Mouse (Mus musculus): ENCODE data around the gene Rpl22. TPM values are rescaled to one million over a fixed set of nuclear protein-coding genes. Genes with fewer than 3 reads are reported as not detected.

Gene Rpl22
- polyA plus RNA-seq (2011; ENCODE audit: insufficient read length, low read depth, missing spikeins): 1,143 and 1,246 TPM in 2 replicates

GRCm38 (mm10) chr4:152325574-152326411, at the start of gene Rpl22:
Rpl22 (plus strand) TSS chr4:152325742.
- H3K27ac ChIP-seq (ENCODE audit: insufficient read depth, low read length): peak within 1 kb of the TSS; percentile 19
- H3K4me1 ChIP-seq (ENCODE audit: control insufficient read depth, insufficient read depth, low read length): 0 out of 2 replicates have a peak, but pooled peaks cover 2% of the 10 kb centered on the region
- TF ChIP-seq CTCF (IDR thresholded peaks at IDR 0.05; ENCODE audit: borderline replicate concordance, insufficient read depth, low read length) (no peak), POLR2A (IDR thresholded peaks at IDR 0.05; ENCODE audit: low read depth, low read length) (peak; percentile 92)

DNA sequence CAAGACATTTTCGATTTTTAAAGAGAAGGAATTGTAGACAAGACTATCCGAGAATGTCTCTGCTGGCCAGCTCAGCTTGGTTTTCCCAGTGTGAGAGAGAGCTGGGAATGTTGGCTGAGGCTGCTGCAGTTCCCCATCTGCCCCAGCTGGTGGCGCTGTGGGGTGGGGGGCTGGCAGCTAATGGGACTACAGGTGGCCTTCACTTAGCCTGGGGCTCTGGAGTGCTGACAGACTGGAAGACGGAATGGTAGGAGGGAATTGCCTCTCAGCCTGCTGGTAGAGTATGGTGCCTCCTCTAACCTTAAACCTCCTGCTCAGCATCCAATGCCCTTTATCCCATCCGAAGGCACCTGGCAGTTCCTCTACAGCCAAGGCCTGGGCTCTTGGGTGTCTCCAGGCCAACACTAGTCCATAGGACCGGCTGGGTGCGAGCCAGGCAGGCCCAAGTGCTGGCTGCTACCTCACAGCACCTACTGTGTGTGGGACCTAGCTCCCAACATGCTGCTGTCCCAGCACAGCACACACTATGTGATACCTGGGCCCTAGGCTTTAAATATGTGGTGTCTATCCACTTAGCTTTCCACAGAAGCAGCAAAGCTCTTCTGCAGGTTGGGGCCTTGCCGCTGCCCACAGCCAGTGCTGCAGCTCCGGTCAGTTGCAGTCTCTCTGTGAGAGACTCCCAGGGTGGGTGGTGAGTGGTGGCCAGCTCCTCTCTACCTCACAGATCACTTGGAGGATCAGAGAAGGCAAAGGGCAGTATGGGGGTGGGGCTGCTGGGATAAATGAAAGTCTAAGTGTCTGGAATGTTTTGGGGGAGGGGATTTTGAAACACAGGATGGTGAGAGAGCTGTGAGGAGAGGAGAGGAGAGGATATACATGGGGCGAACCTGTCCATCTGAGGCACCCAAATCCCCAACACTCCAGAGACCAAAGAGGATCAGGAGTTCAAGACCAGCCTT, 48.9 kb upstream of the Rpl22 start:
- Histone ChIP-seq H3K27ac (ENCODE audit: insufficient read depth, low read length) (no peak overlapping the region), H3K4me3 (ENCODE audit: insufficient read depth, low read length) (no peak overlapping the region)
- TF ChIP-seq POLR2A (IDR thresholded peaks at IDR 0.05; ENCODE audit: low read depth, low read length) (no peak), CTCF (IDR thresholded peaks at IDR 0.05; ENCODE audit: borderline replicate concordance, insufficient read depth, low read length) (peak; percentile 40; the same call in 1 of the 2 replicates)

More at GRCm38 (mm10) chr4:152325574-152326411, at the start of gene Rpl22:
- H3K4me3 ChIP-seq (ENCODE audit: insufficient read depth, low read length): peak within 1 kb of the TSS; percentile 100

DNA sequence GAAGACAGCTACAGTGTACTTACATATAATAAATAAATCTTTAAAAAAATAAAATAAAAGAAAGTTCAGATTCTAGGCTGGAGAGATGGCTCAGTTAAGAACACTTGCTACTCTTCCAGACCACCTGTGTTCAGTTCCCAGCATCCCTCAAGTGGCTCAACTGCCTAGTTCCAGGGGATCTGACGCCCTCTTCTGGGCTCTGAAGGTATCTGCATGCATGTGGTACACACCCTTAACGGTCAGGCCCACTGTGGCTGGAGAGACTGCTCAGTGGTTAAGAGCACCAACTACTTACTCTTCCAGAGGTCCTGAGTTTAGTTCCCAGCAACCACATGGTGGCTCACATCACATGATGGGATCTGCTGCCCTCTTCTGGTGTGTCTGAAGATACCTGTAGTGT, 47.6 kb upstream of the Rpl22 start:
- no peak overlapping the region for H3K4me3 ChIP-seq (ENCODE audit: insufficient read depth, low read length)
- TF ChIP-seq CTCF (IDR thresholded peaks at IDR 0.05; ENCODE audit: borderline replicate concordance, insufficient read depth, low read length) (no peak), POLR2A (IDR thresholded peaks at IDR 0.05; ENCODE audit: low read depth, low read length) (no peak)

More for the DNA sequence above, 48.9 kb upstream of the Rpl22 start:
- H3K4me1 ChIP-seq (ENCODE audit: control insufficient read depth, insufficient read depth, low read length): peaks cover 9% of the 10 kb centered on the region

DNA sequence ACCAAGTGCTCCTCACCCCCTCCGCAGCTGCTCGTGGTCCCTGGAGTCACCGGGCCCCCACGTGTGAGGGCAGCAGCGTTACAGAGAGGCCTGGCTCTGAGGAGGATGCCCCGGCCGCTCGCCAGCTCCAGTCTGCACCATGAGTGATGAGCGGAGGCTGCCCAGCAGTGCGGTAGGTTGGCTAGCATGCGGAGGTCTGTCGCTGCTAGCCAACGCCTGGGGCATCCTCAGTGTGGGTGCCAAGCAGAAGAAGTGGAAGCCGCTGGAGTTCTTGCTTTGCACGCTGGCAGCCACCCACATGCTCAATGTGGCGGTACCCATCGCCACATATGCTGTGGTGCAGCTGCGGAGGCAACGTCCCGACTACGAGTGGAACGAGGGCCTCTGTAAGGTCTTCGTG, 46.6 kb upstream of the Rpl22 start:
- H3K27ac ChIP-seq (ENCODE audit: insufficient read depth, low read length): no peak overlapping the region
- H3K4me1 ChIP-seq (ENCODE audit: control insufficient read depth, insufficient read depth, low read length): no peaks in the 10 kb centered on the region
- TF ChIP-seq CTCF (IDR thresholded peaks at IDR 0.05; ENCODE audit: borderline replicate concordance, insufficient read depth, low read length) (no peak), POLR2A (IDR thresholded peaks at IDR 0.05; ENCODE audit: low read depth, low read length) (no peak)
- no peak overlapping the region for H3K4me3 ChIP-seq (ENCODE audit: insufficient read depth, low read length)

More for the DNA sequence above, 47.6 kb upstream of the Rpl22 start:
- no peak overlapping the region for H3K27ac ChIP-seq (ENCODE audit: insufficient read depth, low read length)
- no peaks in the 10 kb centered on the region for H3K4me1 ChIP-seq (ENCODE audit: control insufficient read depth, insufficient read depth, low read length)

- Histone ChIP-seq H3K27ac (ENCODE audit: insufficient read depth, low read length) (no peak overlapping the region), H3K4me1 (ENCODE audit: control insufficient read depth, insufficient read depth, low read length) (no peaks in the 10 kb centered on the region), H3K4me3 (ENCODE audit: insufficient read depth, low read length) (no peak overlapping the region)
- TF ChIP-seq POLR2A (IDR thresholded peaks at IDR 0.05; ENCODE audit: low read depth, low read length): no peak
- no peak for TF ChIP-seq CTCF (IDR thresholded peaks at IDR 0.05; ENCODE audit: borderline replicate concordance, insufficient read depth, low read length)
Observed at GRCm38 (mm10) chr4:152281601-152282000, 43.9 kb upstream of the Rpl22 start.

DNA sequence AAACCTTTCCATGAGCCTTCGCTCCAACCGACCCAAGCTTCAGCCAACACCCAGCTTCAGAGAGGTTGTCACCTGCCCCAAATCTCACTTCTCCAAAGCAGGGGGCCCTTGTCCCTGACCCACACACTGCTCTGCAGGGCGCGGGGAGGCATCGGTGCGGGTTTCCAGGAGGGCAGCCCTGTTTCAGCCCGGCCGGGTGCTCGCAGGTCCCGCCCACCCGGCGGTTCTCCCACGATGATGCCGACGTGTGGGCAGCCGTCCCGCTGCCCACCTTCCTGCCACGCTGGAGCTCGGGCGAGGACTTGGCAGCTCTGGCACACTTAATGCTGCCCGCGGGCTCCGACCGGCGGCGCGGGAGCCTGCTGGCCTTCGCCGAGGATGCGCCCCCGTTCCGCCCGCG, 42.8 kb upstream of the Rpl22 start:
- Histone ChIP-seq H3K27ac (ENCODE audit: insufficient read depth, low read length) (no peak overlapping the region), H3K4me3 (ENCODE audit: insufficient read depth, low read length) (no peak overlapping the region), H3K4me1 (ENCODE audit: control insufficient read depth, insufficient read depth, low read length) (no peaks in the 10 kb centered on the region)
- TF ChIP-seq CTCF (IDR thresholded peaks at IDR 0.05; ENCODE audit: borderline replicate concordance, insufficient read depth, low read length): no peak
- no peak for TF ChIP-seq POLR2A (IDR thresholded peaks at IDR 0.05; ENCODE audit: low read depth, low read length)

DNA sequence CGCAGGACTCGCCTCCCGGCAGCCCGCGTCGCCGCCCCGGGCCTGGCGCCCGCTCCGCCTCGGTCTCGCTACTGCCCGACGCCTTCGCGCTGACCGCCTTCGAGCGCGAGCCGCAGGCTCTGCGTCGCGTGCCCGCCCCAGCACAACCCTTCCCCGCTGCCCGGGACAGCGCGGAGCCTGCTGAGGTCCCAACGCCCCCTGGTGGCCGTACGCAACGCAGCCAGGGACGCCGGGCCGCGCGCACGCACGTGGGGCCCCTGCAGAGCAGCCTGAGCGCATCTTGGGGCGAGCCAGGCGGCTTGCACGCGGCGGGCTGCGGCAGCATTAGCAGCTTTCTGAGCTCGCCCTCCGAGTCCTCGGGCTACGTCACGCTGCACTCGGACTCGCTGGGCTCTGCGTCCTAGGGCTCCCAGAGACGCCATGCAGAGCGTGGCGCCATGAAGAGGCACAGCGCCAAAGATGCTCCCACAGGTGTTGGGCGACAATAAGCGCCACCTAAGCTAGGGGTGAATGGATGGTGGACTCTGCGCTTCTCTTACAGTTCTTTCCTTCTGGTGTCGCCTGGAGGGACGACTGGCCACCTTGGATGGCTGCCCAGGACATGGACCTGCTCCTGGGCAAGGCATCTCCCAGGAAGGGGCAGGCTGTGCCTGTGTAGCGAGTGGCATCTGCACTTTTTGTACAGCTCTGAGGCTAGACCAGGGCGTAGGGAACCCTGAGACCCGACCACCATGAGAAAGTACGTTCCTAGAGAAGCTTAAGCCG, 42.2 kb upstream of the Rpl22 start:
- Histone ChIP-seq H3K4me3 (ENCODE audit: insufficient read depth, low read length) (no peak overlapping the region), H3K4me1 (ENCODE audit: control insufficient read depth, insufficient read depth, low read length) (no peaks in the 10 kb centered on the region), H3K27ac (ENCODE audit: insufficient read depth, low read length) (no peak overlapping the region)
- TF ChIP-seq CTCF (IDR thresholded peaks at IDR 0.05; ENCODE audit: borderline replicate concordance, insufficient read depth, low read length) (peak; percentile 83), POLR2A (IDR thresholded peaks at IDR 0.05; ENCODE audit: low read depth, low read length) (no peak)

- Histone ChIP-seq H3K27ac (ENCODE audit: insufficient read depth, low read length) (no peak overlapping the region), H3K4me1 (ENCODE audit: control insufficient read depth, insufficient read depth, low read length) (no peaks in the 10 kb centered on the region), H3K4me3 (ENCODE audit: insufficient read depth, low read length) (no peak overlapping the region)
- TF ChIP-seq POLR2A (IDR thresholded peaks at IDR 0.05; ENCODE audit: low read depth, low read length) (no peak), CTCF (IDR thresholded peaks at IDR 0.05; ENCODE audit: borderline replicate concordance, insufficient read depth, low read length) (0 out of 2 replicates have a peak, but pooled peaks have one; percentile 30)
Observed at GRCm38 (mm10) chr4:152285505-152285904, 40.0 kb upstream of the Rpl22 start.

DNA sequence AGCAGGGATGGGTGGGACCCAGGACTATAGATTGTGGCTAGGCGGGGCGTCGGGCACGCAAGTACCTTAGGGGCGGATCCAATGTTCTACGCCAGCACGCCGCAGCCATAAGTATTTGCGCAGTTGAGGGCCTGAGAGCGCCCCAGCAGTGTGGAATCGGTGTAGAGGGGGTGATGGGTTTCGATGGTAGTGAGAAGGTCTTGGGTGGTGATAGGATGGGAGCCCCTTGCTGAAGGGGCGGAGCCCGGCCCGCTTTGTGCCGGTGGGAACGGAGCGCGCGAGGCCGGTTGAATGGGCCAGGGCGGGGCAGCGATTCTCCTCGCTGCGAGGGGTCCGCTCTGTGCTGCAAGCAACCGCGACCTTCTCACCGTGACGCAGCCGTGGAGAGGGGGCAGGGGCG, 39.4 kb upstream of the Rpl22 start:
- Histone ChIP-seq H3K4me3 (ENCODE audit: insufficient read depth, low read length) (no peak overlapping the region), H3K4me1 (ENCODE audit: control insufficient read depth, insufficient read depth, low read length) (no peaks in the 10 kb centered on the region), H3K27ac (ENCODE audit: insufficient read depth, low read length) (no peak overlapping the region)
- TF ChIP-seq POLR2A (IDR thresholded peaks at IDR 0.05; ENCODE audit: low read depth, low read length) (0 out of 2 replicates have a peak, but pooled peaks have one; percentile 21), CTCF (IDR thresholded peaks at IDR 0.05; ENCODE audit: borderline replicate concordance, insufficient read depth, low read length) (no peak)
